Mouse (Mus musculus) myocyte (in vitro differentiated cells): ENCODE data around the gene Fam107b. TPM values are rescaled to one million over a fixed set of nuclear protein-coding genes. Genes with fewer than 3 reads are reported as not detected.

ENCODE experiments used
- H3K27me3 ChIP-seq: one replicate; pipeline ENCODE4 v1.6.1; 2011; ENCODE audit not compliant: control insufficient read depth, insufficient read depth, insufficient read length
- H3K36me3 ChIP-seq: one replicate; pipeline ENCODE4 v1.6.1; 2011; ENCODE audit not compliant: control insufficient read depth, insufficient read depth
- H3K4me2 ChIP-seq: one replicate; pipeline ENCODE4 v1.6.1; 2011; ENCODE audit warnings: low read depth, control low read depth
- H3K4me3 ChIP-seq: one replicate; pipeline ENCODE4 v1.5.1; 2011; ENCODE audit warnings: mild to moderate bottlenecking, control low read depth, moderate library complexity
- H3K79me2 ChIP-seq: one replicate; pipeline ENCODE4 v1.6.1; 2011; ENCODE audit not compliant: control insufficient read depth, insufficient read depth
- H3ac ChIP-seq: one replicate; pipeline ENCODE4 v1.6.1; 2011; ENCODE audit not compliant: control insufficient read depth, insufficient read length
- CEBPB ChIP-seq: IDR thresholded peaks from 2 replicates; pipeline ENCODE4 v1.6.1; 2011; ENCODE audit warnings: mild to moderate bottlenecking, moderate library complexity; ENCODE audit not compliant: poor library complexity, insufficient read depth, severe bottlenecking
- E2F4 ChIP-seq: IDR thresholded peaks from one replicate; pipeline ENCODE4 v1.6.1; 2011; ENCODE audit warnings: mild to moderate bottlenecking, control low read depth, moderate library complexity; ENCODE audit not compliant: insufficient read depth
- MAX ChIP-seq: IDR thresholded peaks from one replicate; pipeline ENCODE4 v1.6.1; 2011; ENCODE audit warnings: low read depth, mild to moderate bottlenecking, control low read depth
- MYOD1 ChIP-seq, 3 experiments: IDR thresholded peaks; one replicate each; pipeline ENCODE4 v1.6.1; 2011; ENCODE audit warnings: control low read depth in 2 of 3, low read depth in 2 of 3, mild to moderate bottlenecking in 2 of 3, moderate library complexity in 1 of 3; ENCODE audit not compliant: insufficient read length in 2 of 3, control insufficient read depth in 1 of 3
- MYOG ChIP-seq, 3 experiments: IDR thresholded peaks; one replicate each; pipeline ENCODE4 v1.6.1; 2011; ENCODE audit warnings: control low read depth in 2 of 3, low read depth in 2 of 3, mild to moderate bottlenecking in 2 of 3; ENCODE audit not compliant: insufficient read length in 2 of 3, control insufficient read depth in 1 of 3, insufficient read depth in 1 of 3
- POLR2A ChIP-seq: IDR thresholded peaks from one replicate; pipeline ENCODE4 v1.6.1; 2011; ENCODE audit warnings: low read depth, mild to moderate bottlenecking, control low read depth, moderate library complexity; ENCODE audit not compliant: insufficient read length
- POLR2AphosphoS2 ChIP-seq: IDR thresholded peaks from one replicate; pipeline ENCODE4 v1.6.1; 2011; ENCODE audit warnings: low read depth, control low read depth; ENCODE audit not compliant: insufficient read length
- REST ChIP-seq: IDR thresholded peaks from one replicate; pipeline ENCODE4 v1.6.1; 2011; ENCODE audit warnings: mild to moderate bottlenecking, control low read depth, moderate library complexity; ENCODE audit not compliant: insufficient read depth, insufficient read length
- SRF ChIP-seq: IDR thresholded peaks from one replicate; pipeline ENCODE4 v1.6.1; 2011; ENCODE audit warnings: low read depth; ENCODE audit not compliant: control insufficient read depth, insufficient read length
- TCF12 ChIP-seq: IDR thresholded peaks from one replicate; pipeline ENCODE4 v1.6.1; 2011; ENCODE audit warnings: mild to moderate bottlenecking, control low read depth; ENCODE audit not compliant: poor library complexity, insufficient read depth, severe bottlenecking
- TCF3 ChIP-seq: IDR thresholded peaks from one replicate; pipeline ENCODE4 v1.6.1; 2011; ENCODE audit warnings: low read depth, control low read depth; ENCODE audit not compliant: insufficient read length
- USF1 ChIP-seq: IDR thresholded peaks from one replicate; pipeline ENCODE4 v1.6.1; 2011; ENCODE audit warnings: low read depth, mild to moderate bottlenecking, control low read depth, moderate library complexity
- polyA plus RNA-seq: library from polyadenylated mRNA; unstranded; fragments of >200 nt; fragmentation: generic; extraction: Trizol; gene quantifications from one replicate; pipeline ENCODE4 v1.2.1, GENCODE M21; 2012; ENCODE audit warnings: missing spikeins

Gene Fam107b
- polyA plus RNA-seq, 1 experiment = 10.0 TPM

DNA sequence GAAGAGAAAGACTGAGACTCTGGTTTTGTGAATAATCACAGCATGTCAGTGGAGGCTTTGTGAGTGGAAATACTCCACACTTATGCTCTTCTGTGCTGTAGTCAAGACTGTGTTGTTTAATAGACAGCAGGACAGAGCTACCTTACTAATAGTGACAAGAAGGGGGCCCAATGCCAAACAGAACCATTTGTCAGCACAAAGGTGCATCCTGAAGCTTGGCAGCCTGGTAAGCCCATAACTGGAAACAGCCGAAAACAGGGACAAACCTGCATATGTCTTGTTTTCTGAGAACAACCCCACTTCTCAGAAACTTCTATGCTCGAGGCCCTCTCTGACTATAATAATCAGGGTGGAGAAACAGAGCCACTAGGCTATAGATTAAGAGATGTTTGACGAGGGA is 85.8 kb downstream of the Fam107b start:
- TF ChIP-seq POLR2AphosphoS2 (no peak), E2F4 (no peak), MYOD1 (IDR thresholded peaks at IDR 0.05; ENCODE audit: control insufficient read depth in 1 of 3, insufficient read length in 2 of 3, low read depth in 2 of 3) (no peak), SRF (no peak), USF1 (no peak), TCF3 (no peak), CEBPB (no peak), MYOG (IDR thresholded peaks at IDR 0.05; ENCODE audit: control insufficient read depth in 1 of 3, insufficient read depth in 1 of 3, insufficient read length in 2 of 3, low read depth in 2 of 3) (no peak), REST (no peak), TCF12 (no peak), MAX (no peak), POLR2A (no peak)
- Histone ChIP-seq H3K4me3 (no peak overlapping the region), H3K4me2 (no peak overlapping the region), H3K79me2 (no peaks in the 10 kb centered on the region), H3K27me3 (no peaks in the 10 kb centered on the region), H3K36me3 (no peaks in the 10 kb centered on the region), H3ac (no peak overlapping the region)

DNA sequence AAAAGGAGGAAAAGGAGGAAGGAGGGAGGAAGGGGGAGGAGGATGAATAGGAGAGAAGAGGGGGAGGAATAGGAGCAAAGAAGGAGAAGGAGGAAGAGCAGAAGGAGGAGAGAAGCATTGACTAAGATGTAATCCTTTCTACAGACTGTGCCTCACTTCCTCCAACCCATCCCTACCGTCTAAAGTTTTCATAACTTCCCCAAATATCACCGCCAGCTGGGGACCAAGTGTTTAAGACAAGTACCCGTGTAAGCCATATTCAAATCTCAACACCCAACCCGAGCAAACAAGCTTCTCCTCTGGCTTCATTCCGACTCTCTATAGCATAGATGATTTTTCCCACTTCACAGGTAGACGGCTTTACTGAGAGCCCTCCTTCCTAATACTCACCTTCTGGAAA is 86.5 kb downstream of the Fam107b start:
- Histone ChIP-seq H3K27me3 (no peaks in the 10 kb centered on the region), H3ac (no peak overlapping the region), H3K4me3 (no peak overlapping the region), H3K36me3 (no peaks in the 10 kb centered on the region), H3K4me2 (no peak overlapping the region), H3K79me2 (no peaks in the 10 kb centered on the region)
- no peak for TF ChIP-seq POLR2AphosphoS2
- TF ChIP-seq USF1 = no peak

DNA sequence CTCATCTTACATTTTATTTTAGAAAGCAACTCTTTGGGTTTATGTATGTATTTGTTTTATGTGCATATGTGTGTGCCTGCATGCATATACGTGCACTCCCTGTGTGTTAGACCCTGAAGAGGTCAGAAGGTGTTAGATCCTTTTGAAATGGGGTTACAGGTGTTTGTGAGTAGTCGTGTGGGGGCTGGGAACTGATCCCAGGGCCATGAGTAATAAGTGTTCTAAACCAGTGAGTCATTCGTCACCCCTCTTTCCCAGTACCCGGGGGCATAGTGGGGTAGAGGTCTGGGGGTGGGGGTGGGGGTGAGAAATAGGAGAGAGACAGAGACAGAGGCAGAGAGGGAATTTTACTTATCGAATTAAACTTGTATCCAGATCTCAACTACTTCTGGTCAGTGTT is 87.1 kb downstream of the Fam107b start:
- Histone ChIP-seq H3ac (no peak overlapping the region), H3K36me3 (no peaks in the 10 kb centered on the region), H3K27me3 (no peaks in the 10 kb centered on the region), H3K4me3 (no peak overlapping the region), H3K79me2 (no peaks in the 10 kb centered on the region), H3K4me2 (peak overlapping the region; percentile 21)
- TF ChIP-seq TCF3 (no peak), MYOG (IDR thresholded peaks at IDR 0.05; ENCODE audit: control insufficient read depth in 1 of 3, insufficient read depth in 1 of 3, insufficient read length in 2 of 3, low read depth in 2 of 3) (no peak), TCF12 (no peak), REST (no peak), CEBPB (no peak)

DNA sequence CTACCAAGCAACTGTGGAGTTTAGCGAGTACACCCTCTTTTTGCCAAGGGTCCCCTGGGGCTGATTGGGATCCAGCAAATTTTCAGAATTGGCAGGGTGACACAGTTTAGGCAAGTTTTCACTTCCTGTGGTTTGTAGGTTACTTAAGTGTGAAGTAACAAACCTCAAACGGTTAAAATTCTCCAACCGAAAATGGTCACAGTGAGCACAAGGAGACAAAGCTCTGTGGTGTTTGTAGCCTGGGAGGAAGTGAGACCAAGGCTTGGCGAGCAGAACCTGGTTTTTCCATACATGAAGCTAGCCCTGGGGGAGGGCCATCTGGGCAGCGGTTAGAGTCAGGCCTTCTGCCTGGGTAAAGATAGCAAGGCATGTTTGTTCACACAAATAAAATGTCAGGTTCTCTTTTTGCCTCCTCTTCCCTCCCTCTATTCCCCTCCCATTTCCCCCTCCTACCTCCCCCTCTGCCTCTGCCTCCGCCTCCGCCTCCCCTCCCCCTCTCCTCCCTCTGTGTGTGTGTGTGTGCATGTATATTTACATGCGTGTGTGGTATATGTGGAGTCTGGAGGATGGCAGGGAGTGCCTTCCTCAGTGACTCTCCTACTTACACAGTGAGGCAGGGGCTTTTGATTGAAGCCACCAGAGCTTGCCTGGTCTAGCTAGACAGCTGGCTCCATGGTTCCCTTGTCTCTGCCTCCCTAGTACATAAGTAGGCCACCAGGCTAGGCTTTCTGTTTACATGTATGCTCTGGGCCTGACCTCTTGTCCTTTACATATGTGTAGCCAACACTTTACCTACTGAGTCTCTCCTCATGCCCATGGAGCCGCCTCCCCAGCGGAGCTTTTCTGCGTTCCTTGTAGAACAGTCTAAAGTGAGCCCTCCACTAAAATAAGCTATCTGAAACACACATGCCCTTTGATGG is 87.8 kb downstream of the Fam107b start:
- Histone ChIP-seq H3K36me3 (no peaks in the 10 kb centered on the region), H3K79me2 (no peaks in the 10 kb centered on the region), H3K4me2 (peak overlapping the region; percentile 21), H3K27me3 (no peaks in the 10 kb centered on the region), H3ac (no peak overlapping the region), H3K4me3 (no peak overlapping the region)
- TF ChIP-seq SRF = no peak
- no peak for TF ChIP-seq USF1
- no peak for TF ChIP-seq E2F4
- TF ChIP-seq REST = no peak
- no peak for TF ChIP-seq POLR2AphosphoS2
- no peak for TF ChIP-seq TCF12
- no peak for TF ChIP-seq MYOD1 (IDR thresholded peaks at IDR 0.05; ENCODE audit: control insufficient read depth in 1 of 3, insufficient read length in 2 of 3, low read depth in 2 of 3)
- no peak for TF ChIP-seq POLR2A
- no peak for TF ChIP-seq CEBPB
- TF ChIP-seq MYOG (IDR thresholded peaks at IDR 0.05; ENCODE audit: control insufficient read depth in 1 of 3, insufficient read depth in 1 of 3, insufficient read length in 2 of 3, low read depth in 2 of 3) = no peak
- TF ChIP-seq MAX = no peak
- no peak for TF ChIP-seq TCF3

DNA sequence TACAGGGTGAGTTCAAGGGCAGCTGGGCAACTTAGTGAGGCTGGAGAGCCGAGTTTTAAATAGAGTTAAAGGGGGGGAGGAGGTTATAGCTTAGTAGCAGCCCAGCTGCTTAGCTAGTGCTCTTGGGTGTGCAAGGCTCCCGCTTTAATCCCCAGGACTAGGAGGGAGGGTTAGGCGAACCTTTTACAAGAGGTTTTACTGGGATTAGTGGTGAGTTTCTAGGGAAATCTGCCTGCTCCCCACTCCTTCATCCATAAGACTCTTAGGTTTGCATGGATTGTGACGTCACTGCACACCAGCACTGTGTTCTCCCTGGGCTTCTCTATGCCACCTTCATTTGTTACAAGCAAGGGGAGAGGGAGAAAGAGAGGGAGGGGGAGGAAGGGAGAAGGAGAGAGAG is 88.6 kb downstream of the Fam107b start:
- no peak overlapping the region for H3K4me2 ChIP-seq
- no peaks in the 10 kb centered on the region for H3K36me3 ChIP-seq
- TF ChIP-seq TCF12 (no peak), TCF3 (no peak), USF1 (no peak), SRF (no peak), CEBPB (no peak)
- no peaks in the 10 kb centered on the region for H3K79me2 ChIP-seq
- no peaks in the 10 kb centered on the region for H3K27me3 ChIP-seq
- H3ac ChIP-seq = no peak overlapping the region
- H3K4me3 ChIP-seq = no peak overlapping the region
